Mouse (Mus musculus): ENCODE measurements around the gene Lce1l.
A peak's percentile ranks its signal among the peaks of the same experiment; 100 is the strongest.
"Not testable (repeated sequence)": the region's sequence is repeated elsewhere in the genome, so short reads cannot be mapped to it uniquely, and the experiment has no call there.

Lce1l gene

GRCm38 (mm10) chr3:92851186-92851585 lies at the start of gene Lce1l:
Gene Lce1l (minus strand): TSS chr3:92851286.
- DNase-seq (ENCODE audit: low spot score) = no peak

DNA sequence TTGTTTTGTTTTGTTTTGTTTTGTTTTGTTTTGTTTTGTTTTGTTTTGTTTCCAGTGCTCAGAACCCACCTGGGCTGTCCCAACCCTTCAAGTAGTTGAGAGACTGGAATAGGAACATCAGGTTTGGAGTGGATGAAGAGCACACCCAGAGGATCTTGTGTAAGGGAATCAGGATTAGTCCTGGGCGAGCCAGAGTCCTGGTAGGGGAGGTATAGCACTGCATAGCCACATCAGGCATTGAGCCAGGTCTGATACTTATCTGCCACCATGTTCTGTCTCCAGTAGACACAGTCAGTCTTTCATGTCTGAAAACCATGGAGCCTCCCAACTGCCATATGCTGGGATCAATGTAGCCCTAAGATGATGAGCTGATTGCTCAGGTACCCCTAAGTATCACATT lies 43.4 kb upstream of the Lce1l start:
- DNase-seq (ENCODE audit: low spot score) = no peak

- DNase-seq (ENCODE audit: low spot score) = peak; percentile 28
Observed at GRCm38 (mm10) chr3:92894063-92894462, 43.0 kb upstream of the Lce1l start.

DNA sequence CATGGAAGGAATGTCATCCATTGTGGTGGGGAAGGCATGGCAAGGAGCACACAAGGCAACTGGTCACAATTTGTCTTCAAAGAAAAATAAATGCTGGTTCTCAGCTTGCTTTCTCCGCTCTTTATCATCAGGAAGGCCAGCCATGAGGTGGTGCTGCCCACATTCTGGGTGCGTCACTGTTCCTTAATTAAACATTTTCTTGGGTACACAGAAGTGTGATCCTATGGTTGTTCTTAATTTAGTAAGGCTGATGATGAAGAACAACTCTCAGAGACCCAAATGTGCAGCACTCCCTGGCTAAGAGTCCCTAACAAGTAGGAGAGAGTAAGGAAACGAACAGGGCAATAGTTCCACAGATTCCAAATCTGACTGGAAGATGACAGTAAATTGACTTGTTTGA lies 23.1 kb upstream of the Lce1l start:
- DNase-seq (ENCODE audit: low spot score) = no peak

- DNase-seq (ENCODE audit: low spot score) = no peak
Observed at GRCm38 (mm10) chr3:92870116-92870515, 19.0 kb upstream of the Lce1l start, which contains the start of gene 2310050C09Rik. Gene 2310050C09Rik (minus strand): TSS chr3:92870216.

DNA sequence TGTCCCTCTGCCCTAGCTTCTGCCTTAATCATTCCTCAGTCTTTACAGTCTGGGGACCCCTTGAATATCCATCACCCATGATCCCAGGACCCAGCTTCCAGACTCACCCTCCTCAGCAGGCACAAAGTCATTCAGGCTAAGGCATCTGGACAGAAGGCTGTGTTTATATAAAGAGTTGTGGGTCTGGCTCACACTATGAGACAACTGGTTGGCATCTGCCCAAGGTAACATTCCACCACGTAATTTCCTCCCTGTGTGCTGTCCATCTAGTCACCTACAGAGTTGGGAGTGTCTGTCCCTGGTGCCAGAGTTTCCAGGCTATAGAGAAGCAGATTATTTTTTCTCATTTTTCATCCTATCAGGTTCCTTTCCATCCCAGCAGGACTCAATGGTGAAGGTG lies 24.0 kb downstream of the Lce1l start, which contains the start of gene Kprp:
Gene Kprp (minus strand): TSS at position 140 of the 400 bp plus-strand sequence.
- DNase-seq (ENCODE audit: low spot score) = no peak

GRCm38 (mm10) chr3:92825808-92826207 lies 25.3 kb downstream of the Lce1l start:
- DNase-seq (ENCODE audit: low spot score) = no peak

DNA sequence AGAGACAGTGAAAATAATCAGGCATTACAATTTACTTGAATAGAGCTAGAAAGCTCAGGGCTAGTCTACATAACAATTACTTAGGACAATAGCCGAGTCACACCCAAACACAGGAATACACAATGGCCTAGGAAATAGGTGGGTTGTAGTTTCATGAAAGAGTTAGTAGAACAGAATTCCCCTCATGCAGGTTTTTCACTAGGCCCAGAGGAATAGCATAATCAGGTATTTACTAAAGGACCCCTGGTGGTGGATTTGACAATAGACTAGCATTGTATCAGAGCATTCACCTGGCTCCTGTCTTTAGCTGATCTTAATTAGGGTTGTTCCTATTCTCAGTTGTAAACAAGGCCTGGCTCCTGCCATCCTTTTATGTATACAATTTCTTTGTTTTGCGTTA lies 35.0 kb downstream of the Lce1l start:
- not testable (repeated sequence) for DNase-seq (ENCODE audit: low spot score)

DNA sequence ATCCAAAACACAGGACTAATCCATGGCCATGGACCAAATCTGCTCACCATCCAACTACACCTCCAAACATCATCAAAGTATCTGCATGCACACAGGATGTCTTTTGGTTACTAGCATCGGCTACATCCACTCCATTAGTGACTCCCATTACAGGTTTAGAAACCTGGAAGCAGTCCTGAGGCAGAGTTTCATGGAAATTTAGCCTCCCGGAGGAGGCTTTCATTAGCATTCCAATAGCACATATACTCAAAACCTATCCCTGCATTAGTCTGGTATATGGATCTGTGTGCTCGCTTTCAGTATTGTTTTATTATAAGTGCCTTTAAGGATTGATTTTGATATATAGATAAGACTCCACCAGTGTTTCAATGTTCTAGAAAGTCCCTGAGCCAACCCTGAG lies 35.5 kb downstream of the Lce1l start:
- DNase-seq (ENCODE audit: low spot score) = no peak

- no peak for DNase-seq (ENCODE audit: low spot score)
Observed at GRCm38 (mm10) chr3:92807791-92808190, 43.3 kb downstream of the Lce1l start, which contains the start of gene Lce1k. Gene Lce1k (minus strand): TSS chr3:92807891.

Measured in lung, postnatal 25 days (tissue).